Comparison of ENCODE assay signal across 10 mouse cellular contexts in the genomic region with DNA sequence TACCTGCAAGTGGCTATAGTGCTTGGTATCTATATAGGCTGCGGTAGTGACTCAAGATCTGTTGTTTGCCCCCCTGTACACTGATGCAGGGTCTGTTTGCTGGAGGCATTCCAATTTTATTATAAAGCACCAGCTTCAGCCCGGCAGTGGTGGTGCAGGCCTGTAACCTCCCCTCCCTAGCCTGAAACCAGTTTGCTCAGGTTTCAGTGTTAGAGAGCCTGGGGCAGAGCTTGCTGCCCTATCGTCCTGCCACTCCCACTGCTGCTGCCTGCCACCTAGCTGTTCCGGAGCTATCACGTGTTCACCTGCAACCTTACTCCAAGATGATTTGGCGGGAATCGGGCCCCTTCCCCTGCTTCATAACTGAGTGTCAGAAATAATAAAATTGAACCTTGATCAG. TPM values are rescaled to one million over a fixed set of nuclear protein-coding genes. Genes with fewer than 3 reads are reported as not detected.
DNase-seq lines count a peak whose midpoint lies in the region; ATAC-seq and TF ChIP-seq lines count a peak whose summit lies in the region.
"Not testable (repeated sequence)": the region's sequence is repeated elsewhere in the genome, so short reads cannot be mapped to it uniquely, and the experiment has no call there.
"Had no signal": no experiment of that assay in that cellular context is flagged by ENCODE, and none has a peak within 500 bp of the region (broad histone marks: within the 10 kb centered on the region; RNA-seq: fewer than 3 reads in every experiment).

No protein-coding gene starts in this region.

- not testable (repeated sequence) for H3K4me2 ChIP-seq in embryonic facial prominence, embryonic 14.5 days (ENCODE audit: low read depth, low read length); kidney, postnatal 0 days (ENCODE audit: low read length); stomach, embryonic 14.5 days (replicated peaks; ENCODE audit: low read depth, low read length)

- not testable (repeated sequence) for H3K9ac ChIP-seq in embryonic facial prominence, embryonic 14.5 days (ENCODE audit: low read depth, low read length); kidney, postnatal 0 days (ENCODE audit: low read depth, low read length); stomach, embryonic 14.5 days (replicated peaks; ENCODE audit: low read depth, low read length)

- not testable (repeated sequence) for H3K27ac ChIP-seq in embryonic facial prominence, embryonic 14.5 days (replicated peaks; ENCODE audit: low read depth, low read length); kidney, postnatal 0 days
- peak overlapping the region; percentile 67 for H3K27ac ChIP-seq in stomach, embryonic 14.5 days (ENCODE audit: low read length)

- not testable (repeated sequence) for H3K4me3 ChIP-seq in embryonic facial prominence, embryonic 14.5 days (ENCODE audit: low read depth, low read length); kidney, postnatal 0 days (replicated peaks; ENCODE audit: low read depth, low read length); stomach, embryonic 14.5 days (ENCODE audit: low read depth, low read length)

- H3K4me1 ChIP-seq in embryonic facial prominence, embryonic 14.5 days (ENCODE audit: control insufficient read depth, insufficient read depth, low read length): peaks cover 14% of the 10 kb centered on the region; the same call in 1 of the 2 replicates
- peaks cover 13% of the 10 kb centered on the region for H3K4me1 ChIP-seq in kidney, postnatal 0 days (replicated peaks; ENCODE audit: insufficient read depth, low read length)
- not testable (repeated sequence) for H3K4me1 ChIP-seq in stomach, embryonic 14.5 days (ENCODE audit: control insufficient read depth, insufficient read depth, low read length)

- not testable (repeated sequence) for H3K36me3 ChIP-seq in embryonic facial prominence, embryonic 14.5 days (ENCODE audit: control insufficient read depth, insufficient read depth, low read length); kidney, postnatal 0 days (ENCODE audit: insufficient read depth, low read length); stomach, embryonic 14.5 days (ENCODE audit: control insufficient read depth, insufficient read depth, low read length)

- 33% methylated on average over 7 of the region's 7 CpGs for WGBS in embryonic facial prominence, embryonic 14.5 days
- WGBS in kidney, postnatal 0 days: 20% methylated on average over 7 of the region's 7 CpGs
- 26% methylated on average over 7 of the region's 7 CpGs for WGBS in stomach, embryonic 14.5 days

- not testable (repeated sequence) for H3K9me3 ChIP-seq in embryonic facial prominence, embryonic 14.5 days (ENCODE audit: control insufficient read depth, low read length); kidney, postnatal 0 days (replicated peaks; ENCODE audit: low read length); stomach, embryonic 14.5 days (ENCODE audit: control insufficient read depth, low read depth, low read length)

- TF ChIP-seq CTCF in kidney, postnatal 0 days (IDR thresholded peaks at IDR 0.05; ENCODE audit: low read depth): peak; percentile 18; the same call in 1 of the 2 replicates

- DNase-seq in ES-CJ7 (ENCODE audit: low read depth, low spot score): peak; percentile 64
- peak; percentile 30 for DNase-seq in embryonic facial prominence, embryonic 14.5 days (ENCODE audit: low spot score)
- peak; percentile 21 for DNase-seq in kidney, adult 18-20 months
- DNase-seq in kidney, postnatal 0 days (ENCODE audit: low spot score): peak; percentile 25
- peak; percentile 41 to 62 for DNase-seq in kidney, postnatal 4 days
- peak; percentile 32 for DNase-seq in lung, postnatal 25 days (ENCODE audit: low spot score)

- ATAC-seq in embryonic facial prominence, embryonic 14.5 days (ENCODE audit: low read depth); stomach, embryonic 14.5 days (ENCODE audit: insufficient number of reproducible peaks, insufficient read depth, low FRiP score, low read depth): not testable (repeated sequence)
- ATAC-seq in kidney, postnatal 0 days (replicated peaks; ENCODE audit: low FRiP score, low read depth): peak; percentile 33; the same call in 1 of the 2 replicates

- H3K27me3 ChIP-seq in embryonic facial prominence, embryonic 14.5 days (replicated peaks; ENCODE audit: control insufficient read depth, insufficient read depth, low read length); kidney, postnatal 0 days (ENCODE audit: insufficient read depth, low read length); stomach, embryonic 14.5 days (ENCODE audit: control insufficient read depth, insufficient read depth, low read length): not testable (repeated sequence)

RNA-seq across cellular contexts. Expression of gene Fam118a, which starts 5.2 kb away (rescaled TPM):
- 21.9 and 23.1 TPM in 2 replicates for polyA plus RNA-seq in embryonic facial prominence, embryonic 14.5 days (2014; fragmentation: Nextera tagmentation; extraction: Ambion mirVana)
- polyA plus RNA-seq in kidney, postnatal 0 days (2015; fragmentation: Nextera tagmentation; extraction: Ambion mirVana): 18.4 and 18.8 TPM in 2 replicates
- 30.7 and 31.8 TPM in 2 replicates for polyA plus RNA-seq in stomach, embryonic 14.5 days (2014; fragmentation: Nextera tagmentation; extraction: Ambion mirVana)

RNA-seq across cellular contexts. Expression of gene Upk3a, which starts 17.0 kb away (rescaled TPM):
- 8.3 and 13.0 TPM in 2 replicates for polyA plus RNA-seq in embryonic facial prominence, embryonic 14.5 days (2014; fragmentation: Nextera tagmentation; extraction: Ambion mirVana)
- 73.7 and 104 TPM in 2 replicates for polyA plus RNA-seq in kidney, postnatal 0 days (2015; fragmentation: Nextera tagmentation; extraction: Ambion mirVana)
- polyA plus RNA-seq in stomach, embryonic 14.5 days (2014; fragmentation: Nextera tagmentation; extraction: Ambion mirVana): 11.5 TPM in 2 replicates
- polyA plus RNA-seq: liver, embryonic 12.5 days; liver, postnatal 0 days; macrophage had no signal

RNA-seq across cellular contexts. Expression of gene 5031439G07Rik, which starts 45.6 kb away (rescaled TPM):
- 9.2 and 11.1 TPM in 2 replicates for polyA plus RNA-seq in embryonic facial prominence, embryonic 14.5 days (2014; fragmentation: Nextera tagmentation; extraction: Ambion mirVana)
- 5.8 and 10.0 TPM in 2 replicates for polyA plus RNA-seq in kidney, postnatal 0 days (2015; fragmentation: Nextera tagmentation; extraction: Ambion mirVana)
- polyA plus RNA-seq in stomach, embryonic 14.5 days (2014; fragmentation: Nextera tagmentation; extraction: Ambion mirVana): 8.8 and 9.4 TPM in 2 replicates
